Mouse (Mus musculus) frontal cortex, adult 2 months (tissue): ENCODE measurements around the gene Flot2. TPM values are rescaled to one million over a fixed set of nuclear protein-coding genes. Genes with fewer than 3 reads are reported as not detected.

Source experiments
- DNase-seq, 2 experiments: peaks; one replicate each; pipeline ENCODE4 v3.0.0; 2022; ENCODE audit warnings: low spot score in 1 of 2; ENCODE audit errors: extremely low spot score in 1 of 2
- polyA plus RNA-seq: library from polyadenylated mRNA; depleted of rRNA; stranded (reverse); fragments of >200 nt; gene quantifications from 2 replicates; pipeline ENCODE4 v1.2.3, GENCODE M21; 2012

Gene Flot2
- polyA plus RNA-seq, 1 experiment: 134 TPM

DNA sequence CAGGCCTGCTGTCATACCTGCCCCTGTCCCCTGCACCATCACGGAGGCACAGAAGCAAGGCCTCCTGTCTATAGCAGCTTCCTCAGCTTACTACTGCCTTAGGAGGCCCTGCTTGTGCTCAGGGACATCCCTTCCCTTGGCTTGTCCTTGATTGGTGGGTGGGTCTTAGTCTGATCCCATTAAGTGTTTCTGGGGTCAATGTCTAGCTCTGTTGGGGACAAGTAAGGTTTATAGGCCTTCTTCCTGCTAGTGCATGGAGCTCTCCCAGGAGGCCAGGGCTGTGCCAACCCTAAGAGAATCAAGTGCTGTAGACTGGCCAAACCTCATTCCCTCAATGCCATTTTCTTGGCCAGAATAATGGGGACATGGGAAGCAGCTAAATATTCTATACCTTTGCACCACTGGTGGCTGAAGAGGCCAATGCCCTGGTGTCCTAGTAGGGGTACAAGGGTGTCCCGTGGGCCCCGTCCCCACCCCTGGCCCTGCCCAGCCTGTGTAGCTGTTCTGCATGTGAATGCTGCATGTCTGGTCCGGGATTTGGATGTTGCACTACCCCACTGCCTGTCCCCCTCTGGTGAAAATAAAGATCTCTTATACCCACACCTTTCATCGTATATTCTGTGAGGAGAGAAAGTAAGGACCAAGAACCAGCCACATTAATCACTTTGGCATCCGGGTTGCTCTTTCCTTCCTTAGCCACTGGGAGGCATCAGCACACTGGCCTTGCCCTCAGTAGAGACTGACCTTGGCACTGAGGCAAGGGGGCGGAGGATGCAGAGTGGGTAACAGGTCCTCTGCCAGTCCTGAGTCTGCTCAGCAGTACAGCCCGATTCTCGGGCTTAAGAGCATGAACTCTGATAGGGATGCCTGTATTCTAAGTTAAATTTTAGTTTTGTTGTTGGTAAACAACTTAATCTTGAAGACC lies 22.4 kb downstream of the Flot2 start:
- peak in 1 of 2 experiments; percentile 63 for DNase-seq

DNA sequence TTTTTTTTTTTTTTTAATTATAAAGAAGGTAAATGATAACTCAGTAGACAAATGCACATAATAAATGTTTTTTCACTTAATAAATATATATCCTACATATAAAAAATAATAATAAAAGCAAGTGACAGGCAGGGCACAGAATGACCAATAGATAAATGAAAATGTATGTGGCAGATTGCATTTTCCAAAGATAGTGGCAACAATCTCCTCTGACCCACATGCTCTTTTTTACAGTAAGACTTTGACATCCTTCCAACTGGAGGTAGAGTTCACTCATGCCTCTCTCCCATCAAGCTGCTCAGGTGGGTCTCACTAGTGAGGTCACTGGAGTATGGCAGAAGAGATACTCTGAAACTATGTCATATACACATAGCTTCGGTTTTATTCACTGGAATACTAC lies 24.8 kb downstream of the Flot2 start:
- no peak for DNase-seq

DNA sequence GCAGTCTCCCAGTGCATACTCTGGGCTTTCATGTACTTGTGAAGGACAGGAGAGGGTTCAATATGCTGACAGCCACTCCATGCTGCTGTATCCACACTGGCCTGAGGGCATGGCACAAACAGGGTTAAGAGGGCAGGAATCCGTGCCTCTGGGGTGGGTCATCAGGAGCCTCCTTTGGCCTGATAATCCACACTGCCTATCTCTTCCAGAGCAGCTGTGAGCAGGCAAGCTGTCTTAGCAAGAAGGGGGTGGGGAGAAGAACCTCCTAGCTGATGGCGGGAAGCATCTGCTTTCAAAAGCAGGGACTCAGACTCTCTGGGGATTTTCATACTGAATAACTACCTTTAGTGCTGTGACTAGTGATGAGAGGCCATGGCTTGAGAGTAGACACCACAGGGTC lies 28.2 kb downstream of the Flot2 start:
- no peak for DNase-seq

GRCm38 (mm10) chr11:78066641-78067040 lies 28.9 kb downstream of the Flot2 start:
- no peak for DNase-seq

- no peak for DNase-seq
Observed at GRCm38 (mm10) chr11:78067566-78067965, 29.8 kb downstream of the Flot2 start.

DNA sequence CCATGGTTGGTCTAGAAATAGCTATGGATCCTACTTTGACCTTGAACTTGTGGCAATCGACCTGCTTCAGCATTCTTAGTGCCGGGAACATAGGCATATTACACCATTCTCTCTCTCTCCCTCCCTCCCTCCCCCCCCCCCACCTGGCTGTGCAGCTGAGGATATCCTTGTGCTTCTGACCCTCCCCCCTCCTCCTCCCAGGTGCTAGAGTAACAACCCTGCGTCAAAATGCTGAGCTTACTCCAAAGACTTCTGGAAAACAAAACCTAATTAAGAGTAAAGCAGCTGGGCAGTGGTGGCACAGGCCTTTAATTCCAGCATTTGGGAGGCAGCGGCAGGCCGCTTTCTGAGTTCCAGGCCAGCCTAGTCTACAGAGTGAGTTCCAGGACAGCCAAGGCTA lies 31.4 kb downstream of the Flot2 start:
- no peak for DNase-seq

DNA sequence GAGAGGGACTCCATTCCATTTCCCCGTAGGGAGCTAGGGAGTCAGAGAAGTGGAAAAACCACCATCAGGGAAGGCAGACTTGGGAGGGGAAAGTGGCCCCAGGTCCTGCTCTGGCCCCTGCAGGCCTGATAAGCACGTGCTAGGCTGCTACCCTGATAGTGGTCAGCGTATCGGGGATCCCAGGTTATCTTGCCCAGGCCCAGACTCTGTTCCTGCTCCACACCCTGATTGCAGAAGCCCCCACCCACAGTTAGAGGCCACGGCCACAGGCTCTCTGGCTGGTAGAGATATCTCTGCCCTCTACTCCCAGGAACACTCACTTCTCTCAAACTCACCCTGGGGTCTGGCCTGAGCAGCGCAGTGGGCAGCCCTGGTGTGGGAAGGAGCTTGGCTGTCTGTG lies 31.9 kb downstream of the Flot2 start:
- no peak for DNase-seq

- no peak for DNase-seq
Observed at GRCm38 (mm10) chr11:78071938-78072337, 34.2 kb downstream of the Flot2 start.

DNA sequence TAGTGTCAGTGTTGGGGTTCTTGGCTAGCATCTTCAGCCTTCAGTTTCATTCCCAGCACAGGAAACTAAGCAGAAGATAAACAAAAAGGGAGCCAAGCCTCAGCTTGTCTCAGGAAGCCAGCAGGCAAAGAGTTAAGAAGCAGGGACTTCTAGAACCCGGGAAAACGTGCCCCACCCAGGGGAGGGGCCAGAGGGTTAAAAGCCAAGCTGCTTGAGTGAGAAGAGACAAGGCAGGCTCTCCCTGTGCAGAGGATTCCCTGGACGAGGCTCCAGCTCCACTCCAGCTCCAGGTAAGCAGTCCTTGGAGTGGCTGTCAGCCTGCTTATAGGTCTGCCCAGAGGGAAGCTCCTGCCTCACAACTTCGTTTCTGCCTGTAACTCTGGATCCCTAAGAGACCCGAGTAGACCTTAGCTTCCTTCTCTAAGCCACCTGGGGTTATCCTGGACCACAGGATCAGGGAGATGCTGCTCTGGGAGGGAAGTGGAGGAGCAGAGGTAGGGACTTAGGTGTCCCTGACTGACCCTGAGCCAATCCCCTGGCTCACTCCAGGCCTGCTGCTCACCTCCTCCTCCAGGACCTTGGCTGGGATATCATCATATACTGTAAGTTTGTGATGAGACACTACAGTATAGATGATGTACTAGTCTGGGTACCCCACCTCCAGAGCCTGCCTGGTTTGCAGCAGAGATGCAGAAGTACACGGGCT lies 34.8 kb downstream of the Flot2 start:
- DNase-seq: no peak

DNA sequence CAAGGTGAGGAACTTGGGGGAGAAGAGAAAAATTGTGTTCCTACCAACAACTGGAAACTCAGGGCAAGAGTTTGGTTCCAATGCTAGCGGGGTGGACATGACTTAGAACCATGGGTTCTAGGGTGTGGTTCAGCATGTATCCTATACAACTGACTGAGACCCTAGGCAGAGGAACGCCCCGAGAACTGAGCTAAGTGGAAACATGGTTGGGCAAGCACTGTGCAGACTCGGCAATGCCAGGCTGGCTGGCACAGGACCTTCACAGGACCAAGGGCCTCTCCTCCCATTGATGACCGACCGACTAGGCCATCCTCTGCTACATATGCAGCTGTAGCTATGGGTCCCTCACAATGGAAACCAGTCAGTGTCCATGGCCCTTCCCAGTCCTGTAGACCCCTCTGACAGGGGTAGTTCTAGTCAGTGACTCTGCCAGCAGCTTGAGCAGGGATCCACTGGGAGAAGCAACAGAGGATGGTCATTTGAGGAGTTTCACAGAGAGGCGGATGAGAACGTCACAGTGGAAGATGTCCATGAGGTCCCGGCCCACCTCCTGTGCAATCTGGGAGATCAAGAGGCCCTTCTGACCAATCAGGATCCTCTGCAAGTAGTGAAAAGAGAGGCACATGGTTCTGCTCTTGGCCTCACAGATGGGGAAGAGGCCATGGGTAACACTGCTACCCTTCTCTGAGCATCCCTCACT lies 36.0 kb downstream of the Flot2 start:
- DNase-seq: no peak

DNA sequence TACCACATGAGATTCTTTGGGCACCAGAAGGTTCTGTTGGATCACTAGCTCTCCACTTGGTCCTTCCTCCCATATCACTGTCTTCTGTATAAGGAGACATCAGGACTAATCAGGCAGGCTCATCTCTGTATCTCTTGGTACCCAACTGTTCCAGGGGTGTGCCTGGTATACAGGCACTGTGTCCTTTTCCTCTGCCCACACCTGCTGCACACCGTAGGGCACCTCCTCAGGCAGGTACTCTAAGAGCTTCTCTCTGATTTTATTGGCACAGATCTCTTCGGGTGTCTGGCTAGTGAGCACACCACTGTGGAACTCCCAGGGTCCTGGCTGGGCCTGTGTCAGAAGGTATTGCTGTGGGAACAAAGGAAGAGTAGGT lies 36.5 kb downstream of the Flot2 start:
- DNase-seq: no peak

DNA sequence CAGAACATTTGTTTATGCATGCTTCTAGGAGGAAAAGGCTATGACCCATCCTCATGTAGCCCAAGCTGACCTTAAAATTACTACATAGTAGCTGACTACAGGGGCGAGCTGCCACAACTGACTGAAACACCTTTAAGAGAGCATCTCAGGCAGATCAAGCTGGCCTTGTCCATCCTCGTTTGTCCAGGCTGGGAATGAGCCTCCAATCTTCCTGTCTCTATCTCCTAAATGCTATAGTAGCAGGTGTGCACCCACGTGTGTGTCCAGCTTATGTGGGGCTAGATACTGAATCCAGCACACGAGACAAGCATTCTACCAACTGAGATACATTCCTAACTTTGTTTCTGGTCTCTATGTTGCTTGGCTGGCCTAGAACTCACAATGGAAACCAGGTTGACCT lies 36.9 kb downstream of the Flot2 start:
- DNase-seq: no peak

- DNase-seq: peak; percentile 62 to 91
Observed at GRCm38 (mm10) chr11:78079961-78080921, 42.5 kb downstream of the Flot2 start, which contains the start of gene Eral1. TSS of gene Eral1 (minus strand) at chr11:78080383.

GRCm38 (mm10) chr11:78083595-78083994 lies 45.9 kb downstream of the Flot2 start:
- DNase-seq: no peak

DNA sequence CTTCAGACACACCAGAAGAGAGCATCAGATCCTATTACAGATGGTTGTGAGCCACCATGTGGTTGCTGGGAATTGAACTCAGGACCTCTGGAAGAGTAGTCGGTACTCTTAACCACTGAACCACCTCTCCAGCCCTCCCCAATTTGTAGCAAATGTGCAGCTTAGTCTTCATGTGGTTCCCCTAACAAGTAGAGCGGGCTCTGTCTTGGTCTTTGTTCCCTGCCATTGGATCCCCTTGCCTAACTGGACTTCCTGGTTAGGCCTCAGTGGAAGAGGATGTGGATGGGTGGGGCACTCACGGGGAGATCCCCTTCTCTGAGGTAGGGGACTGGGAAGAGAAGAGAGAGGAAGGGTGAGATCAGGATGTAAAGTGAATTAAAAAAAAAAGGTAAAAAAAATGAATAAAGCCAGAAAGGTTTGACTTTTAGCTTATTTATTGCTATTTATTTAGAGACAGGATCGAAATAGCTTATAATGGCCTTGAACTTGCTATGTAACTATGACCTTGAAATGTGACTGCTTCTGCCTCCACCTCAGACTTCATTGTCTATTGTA lies 49.3 kb downstream of the Flot2 start:
- no peak for DNase-seq

DNA sequence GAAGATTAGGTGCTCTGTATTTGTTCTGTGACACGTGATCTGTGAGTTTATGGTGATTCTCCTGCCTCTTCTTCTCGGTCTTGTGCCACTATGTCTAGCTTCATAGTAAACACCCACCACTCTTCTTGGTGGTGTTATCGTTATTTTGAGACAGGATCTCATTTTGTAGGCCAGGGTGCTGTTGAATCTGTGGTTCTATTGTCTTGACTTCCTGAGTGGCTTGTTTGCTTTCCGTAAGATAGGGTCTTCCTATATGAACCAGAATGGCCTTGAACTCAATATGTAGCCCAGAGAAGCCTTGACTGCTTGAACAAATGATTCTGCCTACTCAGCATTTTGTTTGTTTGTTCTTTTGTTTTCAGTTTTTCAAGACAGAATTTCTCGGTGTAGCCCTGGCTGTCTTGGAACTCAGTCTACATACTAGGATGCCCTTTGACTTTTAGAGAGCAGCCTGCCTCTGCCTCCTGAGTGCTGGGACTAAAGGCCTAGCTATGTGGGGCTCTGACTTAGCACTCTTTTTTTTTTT lies 50.1 kb downstream of the Flot2 start:
- no peak for DNase-seq

GRCm38 (mm10) chr11:78094137-78094503 lies 56.4 kb downstream of the Flot2 start:
- no peak for DNase-seq

GRCm38 (mm10) chr11:78094504-78095143 lies 56.9 kb downstream of the Flot2 start, which contains the start of gene Fam222b:
TSS of gene Fam222b (plus strand) at chr11:78094660.
- DNase-seq: peak; percentile 85 to 93

DNA sequence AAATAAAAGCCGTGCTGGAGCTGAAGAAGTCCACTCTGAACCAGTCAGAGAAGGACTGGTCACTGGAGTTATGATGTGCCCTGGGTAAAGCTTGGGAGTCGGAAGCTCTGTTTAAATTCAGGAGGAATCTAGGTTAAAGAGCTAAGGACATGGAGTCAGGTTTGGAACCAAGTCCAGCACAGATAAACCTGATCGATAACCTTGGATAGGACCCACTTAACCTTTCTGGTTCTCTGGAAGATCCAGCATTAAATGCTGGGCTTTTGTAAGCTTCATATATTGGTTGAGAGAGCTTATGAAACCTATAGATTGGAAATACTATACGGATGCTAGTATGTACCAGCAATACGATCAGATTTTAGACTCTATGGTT lies 57.4 kb downstream of the Flot2 start:
- DNase-seq: no peak
